Mouse (Mus musculus) testis, adult 2 months (tissue): ENCODE measurements around the gene Eef1akmt1. TPM values are rescaled to one million over a fixed set of nuclear protein-coding genes. Genes with fewer than 3 reads are reported as not detected.

ENCODE experiments used
- H3K27ac ChIP-seq: fragments of 200-500 bp; 2 replicates; pipeline ENCODE4 v1.5.1; 2012; ENCODE audit warnings: low read depth, low read length; ENCODE audit not compliant: control insufficient read depth, insufficient read depth
- H3K27me3 ChIP-seq: fragments of 200-500 bp; 2 replicates; pipeline ENCODE4 v1.6.1; 2012; ENCODE audit warnings: mild to moderate bottlenecking, low read length, moderate library complexity; ENCODE audit not compliant: control insufficient read depth, insufficient read depth
- H3K36me3 ChIP-seq: fragments of 200-500 bp; 2 replicates; pipeline ENCODE4 v1.6.1; 2012; ENCODE audit warnings: mild to moderate bottlenecking, low read length; ENCODE audit not compliant: control insufficient read depth, insufficient read depth
- H3K4me1 ChIP-seq: fragments of 200-500 bp; 2 replicates; pipeline ENCODE4 v1.6.1; 2012; ENCODE audit warnings: low read length; ENCODE audit not compliant: control insufficient read depth, insufficient read depth
- H3K4me3 ChIP-seq: fragments of 200-500 bp; 2 replicates; pipeline ENCODE4 v1.5.1; 2012; ENCODE audit warnings: low read depth, mild to moderate bottlenecking, low read length, moderate library complexity, mixed read lengths; ENCODE audit not compliant: control insufficient read depth
- CTCF ChIP-seq: fragments of 200-500 bp; IDR thresholded peaks from 2 replicates; pipeline ENCODE4 v1.5.1; 2012; ENCODE audit warnings: low read depth, mild to moderate bottlenecking, inconsistent platforms, low read length, moderate library complexity; ENCODE audit not compliant: control insufficient read depth, insufficient read depth, insufficient replicate concordance
- POLR2A ChIP-seq: fragments of 200-500 bp; IDR thresholded peaks from 2 replicates; pipeline ENCODE4 v1.6.1; 2012; ENCODE audit warnings: low read depth, mild to moderate bottlenecking, inconsistent platforms, low read length, moderate library complexity; ENCODE audit not compliant: control insufficient read depth
- polyA plus RNA-seq: library from polyadenylated mRNA; depleted of rRNA; stranded (reverse); fragments of >200 nt; gene quantifications from 2 replicates; pipeline ENCODE4 v1.2.3, GENCODE M21; 2012

Gene Eef1akmt1
- polyA plus RNA-seq, 1 experiment = 15.9 TPM

GRCm38 (mm10) chr14:57546557-57547021, 24.8 kb downstream of the Eef1akmt1 start:
- no peak overlapping the region for H3K4me3 ChIP-seq
- H3K36me3 ChIP-seq = no peaks in the 10 kb centered on the region
- no peak for TF ChIP-seq POLR2A
- TF ChIP-seq CTCF = no peak
- H3K27ac ChIP-seq = peak overlapping the region; percentile 43; the same call in 1 of the 2 replicates
- no peaks in the 10 kb centered on the region for H3K27me3 ChIP-seq
- H3K4me1 ChIP-seq = peaks cover 8% of the 10 kb centered on the region

- TF ChIP-seq CTCF = no peak
- no peak for TF ChIP-seq POLR2A
- Histone ChIP-seq H3K27ac (peak overlapping the region; percentile 43; the same call in 1 of the 2 replicates), H3K4me3 (no peak overlapping the region), H3K36me3 (no peaks in the 10 kb centered on the region), H3K4me1 (peaks cover 8% of the 10 kb centered on the region), H3K27me3 (no peaks in the 10 kb centered on the region)
Observed at GRCm38 (mm10) chr14:57546131-57546530, 25.3 kb downstream of the Eef1akmt1 start.

DNA sequence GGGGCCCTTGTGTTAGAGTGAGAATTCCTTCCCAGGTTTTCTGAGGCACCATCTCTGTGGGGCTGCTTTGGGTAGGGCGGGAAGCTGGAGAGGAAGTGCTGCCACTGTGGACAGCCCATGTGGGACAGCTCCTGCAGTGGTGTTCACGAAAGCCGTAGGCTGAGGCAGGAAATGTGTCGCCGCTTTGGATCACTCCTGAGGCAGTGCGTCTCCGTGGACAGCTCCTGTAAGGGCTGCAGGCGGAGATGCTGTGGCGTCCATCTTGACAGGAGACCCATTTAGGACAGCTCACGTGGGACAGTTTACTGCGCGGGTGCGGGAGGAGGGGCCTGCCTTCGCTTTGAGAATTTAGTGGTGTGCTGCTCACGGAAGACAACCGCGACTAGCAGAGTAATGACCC, 25.9 kb downstream of the Eef1akmt1 start:
- no peaks in the 10 kb centered on the region for H3K27me3 ChIP-seq
- H3K36me3 ChIP-seq = no peaks in the 10 kb centered on the region
- TF ChIP-seq POLR2A (no peak), CTCF (no peak)
- H3K4me3 ChIP-seq = no peak overlapping the region
- H3K4me1 ChIP-seq = peaks cover 8% of the 10 kb centered on the region
- no peak overlapping the region for H3K27ac ChIP-seq

GRCm38 (mm10) chr14:57543420-57544039, 27.9 kb downstream of the Eef1akmt1 start:
- H3K4me3 ChIP-seq = no peak overlapping the region
- no peaks in the 10 kb centered on the region for H3K36me3 ChIP-seq
- H3K27ac ChIP-seq = no peak overlapping the region
- no peaks in the 10 kb centered on the region for H3K27me3 ChIP-seq
- H3K4me1 ChIP-seq = peaks cover 8% of the 10 kb centered on the region
- TF ChIP-seq CTCF = no peak
- no peak for TF ChIP-seq POLR2A

DNA sequence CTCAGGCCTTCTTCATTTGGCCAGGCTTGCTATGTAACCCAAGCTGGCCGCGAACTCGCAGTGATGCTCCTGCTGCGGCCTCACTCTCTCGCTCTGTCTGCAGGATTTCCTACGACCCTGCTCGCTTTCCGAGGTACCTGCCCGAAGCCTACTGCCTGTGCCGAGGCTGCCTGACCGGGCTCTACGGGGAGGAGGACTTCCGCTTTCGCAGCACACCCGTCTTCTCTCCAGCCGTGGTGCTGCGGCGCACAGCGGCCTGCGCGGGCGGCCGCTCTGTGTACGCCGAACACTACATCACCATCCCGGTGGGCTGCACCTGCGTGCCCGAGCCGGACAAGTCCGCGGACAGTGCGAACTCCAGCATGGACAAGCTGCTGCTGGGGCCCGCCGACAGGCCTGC, 29.2 kb downstream of the Eef1akmt1 start:
- Histone ChIP-seq H3K27ac (no peak overlapping the region), H3K4me1 (peaks cover 5% of the 10 kb centered on the region), H3K4me3 (peak overlapping the region; percentile 60), H3K27me3 (no peaks in the 10 kb centered on the region), H3K36me3 (no peaks in the 10 kb centered on the region)
- TF ChIP-seq CTCF (no peak), POLR2A (no peak)

DNA sequence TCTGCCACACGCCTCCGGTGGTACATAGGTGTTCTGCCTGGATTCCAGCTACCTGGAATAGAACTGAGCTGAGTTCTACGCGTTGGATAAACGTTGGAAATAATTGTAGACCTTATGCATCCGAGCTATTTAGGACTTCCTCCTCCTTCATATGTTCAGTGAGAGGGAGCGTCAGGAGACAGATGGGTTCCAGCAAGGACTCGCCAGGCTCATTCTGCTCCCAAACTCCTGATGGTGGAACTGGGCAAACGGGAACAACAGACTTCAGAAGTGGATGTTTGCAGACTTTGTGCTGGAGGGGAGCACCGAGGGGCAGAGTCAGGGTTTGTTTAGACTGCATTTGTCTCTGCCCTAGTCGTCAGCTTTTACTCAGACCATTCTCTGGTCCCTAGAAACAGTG, 30.7 kb downstream of the Eef1akmt1 start:
- H3K27me3 ChIP-seq = no peaks in the 10 kb centered on the region

DNA sequence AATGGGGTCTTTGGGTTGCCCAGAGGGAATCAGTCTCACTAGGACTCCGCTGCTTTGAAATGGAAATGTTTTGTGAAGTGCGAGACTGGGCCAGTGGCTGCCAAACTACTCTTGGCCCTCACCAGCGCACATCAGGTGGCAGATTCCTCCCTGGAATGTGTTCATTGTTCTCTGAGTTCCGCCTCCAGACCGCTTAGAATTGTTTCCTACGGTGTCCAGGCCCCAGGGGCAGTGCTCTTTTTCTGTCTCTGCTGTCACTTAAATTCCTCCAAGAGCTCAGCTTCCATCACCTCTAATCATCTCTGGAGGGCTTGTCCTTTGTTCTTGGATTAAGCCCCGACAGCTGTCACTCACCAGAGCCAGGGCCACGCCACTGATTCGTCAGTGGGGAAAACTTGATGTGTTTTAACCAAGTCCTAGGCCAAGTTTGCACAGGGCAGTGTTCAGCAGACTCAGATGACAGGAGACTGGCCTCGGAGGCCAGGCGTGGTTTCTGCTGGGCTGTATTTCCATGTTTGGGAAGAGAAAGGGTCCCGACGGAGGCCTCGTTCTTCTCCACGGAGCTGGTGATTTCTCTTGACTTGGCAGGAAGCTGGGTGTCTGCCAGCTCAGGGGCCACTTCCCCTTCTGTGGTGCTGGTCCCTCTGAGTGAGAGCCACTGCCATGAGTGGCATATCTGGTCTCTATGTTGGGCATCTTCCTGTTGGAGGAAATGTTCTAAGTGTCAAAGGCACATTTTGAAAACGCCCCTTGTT, 34.0 kb downstream of the Eef1akmt1 start:
- Histone ChIP-seq H3K36me3 (no peaks in the 10 kb centered on the region), H3K4me3 (peak overlapping the region; percentile 46), H3K27me3 (no peaks in the 10 kb centered on the region), H3K27ac (no peak overlapping the region), H3K4me1 (peaks cover 2% of the 10 kb centered on the region; the same call in 1 of the 2 replicates)
- TF ChIP-seq CTCF (no peak), POLR2A (peak; percentile 65; the same call in 1 of the 2 replicates)

More for the DNA sequence above, 30.7 kb downstream of the Eef1akmt1 start:
- no peak overlapping the region for H3K27ac ChIP-seq
- TF ChIP-seq POLR2A (no peak), CTCF (no peak)
- no peak overlapping the region for H3K4me3 ChIP-seq
- no peaks in the 10 kb centered on the region for H3K36me3 ChIP-seq
- peaks cover 2% of the 10 kb centered on the region; the same call in 1 of the 2 replicates for H3K4me1 ChIP-seq
